Mouse (Mus musculus): ENCODE data around the gene Ccdc141.

DNA sequence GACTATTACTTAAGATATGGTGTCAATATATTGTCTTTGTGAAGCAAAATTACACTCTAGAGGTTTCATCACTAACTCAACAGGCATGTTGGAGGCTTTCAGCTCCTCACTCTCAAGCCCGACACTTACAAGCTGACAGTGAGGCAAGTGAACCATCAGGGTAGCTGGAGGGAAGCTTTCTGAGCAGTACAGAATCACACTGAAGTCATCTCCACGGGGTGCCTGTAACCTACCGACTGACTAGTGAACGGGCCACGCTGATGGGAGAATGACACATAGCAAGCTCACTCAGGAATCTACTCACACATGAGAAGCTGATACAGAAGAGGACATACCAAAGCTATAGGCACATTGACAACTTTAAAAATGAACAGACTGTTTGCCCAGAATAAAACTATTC, 42.4 kb upstream of the Ccdc141 start:
- TF ChIP-seq CTCF (IDR thresholded peaks at IDR 0.05; ENCODE audit: low read depth, low read length): no peak
- no peak for TF ChIP-seq POLR2A (IDR thresholded peaks at IDR 0.05; ENCODE audit: borderline replicate concordance, low read depth, low read length)
